Mouse (Mus musculus) testis, postnatal 10 days (tissue): ENCODE data around the gene Meiob.

ENCODE experiments used
- DNase-seq: peaks from one replicate; pipeline ENCODE4 v3.0.0; 2021; ENCODE audit warnings: low spot score

Meiob gene

GRCm38 (mm10) chr17:24803952-24804951 lies at the start of gene Meiob:
Meiob (plus strand) TSS chr17:24804289.
- DNase-seq = peak; percentile 91

- DNase-seq = no peak
Observed at GRCm38 (mm10) chr17:24757394-24757793, 46.7 kb upstream of the Meiob start.

- no peak for DNase-seq
Observed at GRCm38 (mm10) chr17:24761121-24761520, 43.0 kb upstream of the Meiob start.

GRCm38 (mm10) chr17:24765016-24765905 lies 38.8 kb upstream of the Meiob start:
- DNase-seq = no peak

- no peak for DNase-seq
Observed at GRCm38 (mm10) chr17:24766266-24766875, 37.7 kb upstream of the Meiob start.

- no peak for DNase-seq
Observed at GRCm38 (mm10) chr17:24769146-24769545, 34.9 kb upstream of the Meiob start.

GRCm38 (mm10) chr17:24773241-24773640 lies 30.8 kb upstream of the Meiob start:
- DNase-seq = no peak

GRCm38 (mm10) chr17:24775173-24775572 lies 28.9 kb upstream of the Meiob start:
- DNase-seq = no peak

GRCm38 (mm10) chr17:24777073-24777472 lies 27.0 kb upstream of the Meiob start:
- no peak for DNase-seq

GRCm38 (mm10) chr17:24780821-24781220 lies 23.3 kb upstream of the Meiob start:
- DNase-seq = no peak

GRCm38 (mm10) chr17:24792190-24792589 lies 11.9 kb upstream of the Meiob start:
- DNase-seq = no peak

GRCm38 (mm10) chr17:24794791-24795190 lies 9.3 kb upstream of the Meiob start:
- no peak for DNase-seq

GRCm38 (mm10) chr17:24796969-24797368 lies 7.1 kb upstream of the Meiob start:
- DNase-seq = no peak

GRCm38 (mm10) chr17:24798229-24798628 lies 5.9 kb upstream of the Meiob start:
- no peak for DNase-seq

GRCm38 (mm10) chr17:24799476-24799875 lies 4.6 kb upstream of the Meiob start:
- DNase-seq = no peak

GRCm38 (mm10) chr17:24800524-24800923 lies 3.6 kb upstream of the Meiob start:
- DNase-seq = no peak

- DNase-seq = no peak
Observed at GRCm38 (mm10) chr17:24811211-24811610, 7.1 kb downstream of the Meiob start.

- no peak for DNase-seq
Observed at GRCm38 (mm10) chr17:24812215-24812614, 8.1 kb downstream of the Meiob start.

GRCm38 (mm10) chr17:24815256-24815655 lies 11.2 kb downstream of the Meiob start:
- DNase-seq = no peak

GRCm38 (mm10) chr17:24817503-24817902 lies 13.4 kb downstream of the Meiob start:
- no peak for DNase-seq

GRCm38 (mm10) chr17:24818172-24818571 lies 14.1 kb downstream of the Meiob start:
- DNase-seq = no peak

GRCm38 (mm10) chr17:24819469-24819868 lies 15.4 kb downstream of the Meiob start:
- DNase-seq = no peak
